Mouse (Mus musculus) limb, embryonic 11.5 days (tissue): Measurements from ENCODE around the gene Tmem145. TPM values are rescaled to one million over a fixed set of nuclear protein-coding genes. Genes with fewer than 3 reads are reported as not detected.
A peak's percentile ranks its signal among the peaks of the same experiment; 100 is the strongest.
"Not testable (repeated sequence)": the region's sequence is repeated elsewhere in the genome, so short reads cannot be mapped to it uniquely, and the experiment has no call there.

Experiments used
- ATAC-seq: fragments of 200-750 bp; cut with Nextera tagmentation; 2 replicates; pipeline ENCODE4 v1.8.0; 2017; ENCODE audit warnings: low read depth; ENCODE audit not compliant: insufficient number of reproducible peaks, low FRiP score, low TSS enrichment
- DNase-seq: peaks from one replicate; pipeline ENCODE4 v3.0.0-alpha.2; 2015; ENCODE audit warnings: low spot score
- H3K27ac ChIP-seq: fragments of 300-500 bp; sonication (generic); replicated peaks from 2 replicates; pipeline ENCODE4 v1.5.1; 2014; ENCODE audit warnings: low read depth, mild to moderate bottlenecking, low read length
- H3K27me3 ChIP-seq: fragments of 300-500 bp; sonication (generic); 2 replicates; pipeline ENCODE4 v1.6.1; 2014; ENCODE audit warnings: mild to moderate bottlenecking, low read length, mixed read lengths; ENCODE audit not compliant: control insufficient read depth, insufficient read depth
- H3K36me3 ChIP-seq: fragments of 300-500 bp; sonication (generic); 2 replicates; pipeline ENCODE4 v1.6.1; 2014; ENCODE audit warnings: mild to moderate bottlenecking, low read length, moderate library complexity, mixed read lengths; ENCODE audit not compliant: control insufficient read depth, insufficient read depth
- H3K4me1 ChIP-seq: fragments of 300-500 bp; sonication (generic); 2 replicates; pipeline ENCODE4 v1.6.1; 2014; ENCODE audit warnings: low read length, mixed read lengths; ENCODE audit not compliant: control insufficient read depth, insufficient read depth
- H3K4me2 ChIP-seq: fragments of 300-500 bp; sonication (generic); 2 replicates; pipeline ENCODE4 v1.6.1; 2014; ENCODE audit warnings: low read depth, mild to moderate bottlenecking, moderate library complexity; ENCODE audit not compliant: severe bottlenecking
- H3K4me3 ChIP-seq: fragments of 300-500 bp; sonication (generic); 2 replicates; pipeline ENCODE4 v1.5.1; 2014; ENCODE audit warnings: low read depth, low read length
- H3K9ac ChIP-seq: fragments of 300-500 bp; sonication (generic); 2 replicates; pipeline ENCODE4 v1.6.1; 2014; ENCODE audit warnings: mild to moderate bottlenecking, low read length
- H3K9me3 ChIP-seq: fragments of 300-500 bp; sonication (generic); 2 replicates; pipeline ENCODE4 v1.6.1; 2016; ENCODE audit warnings: low read length; ENCODE audit not compliant: control insufficient read depth
- WGBS: fragments of 180-500 bp; shearing (Covaris S2); extraction: QIAGEN DNeasy Blood & Tissue Kit; methylation state at CpG from one replicate; pipeline ENCODE4 v1.1.7; 2014; 5-methylcytosine and 5-hydroxymethylcytosine counted together
- polyA plus RNA-seq: library from polyadenylated mRNA; unstranded; fragments of >200 nt; fragmentation: Nextera tagmentation; extraction: Ambion mirVana; gene quantifications from 2 replicates; pipeline ENCODE4 v1.2.1, GENCODE M21; 2014

The Tmem145 gene
- polyA plus RNA-seq: 0.33 and 0.58 TPM in 2 replicates

DNA sequence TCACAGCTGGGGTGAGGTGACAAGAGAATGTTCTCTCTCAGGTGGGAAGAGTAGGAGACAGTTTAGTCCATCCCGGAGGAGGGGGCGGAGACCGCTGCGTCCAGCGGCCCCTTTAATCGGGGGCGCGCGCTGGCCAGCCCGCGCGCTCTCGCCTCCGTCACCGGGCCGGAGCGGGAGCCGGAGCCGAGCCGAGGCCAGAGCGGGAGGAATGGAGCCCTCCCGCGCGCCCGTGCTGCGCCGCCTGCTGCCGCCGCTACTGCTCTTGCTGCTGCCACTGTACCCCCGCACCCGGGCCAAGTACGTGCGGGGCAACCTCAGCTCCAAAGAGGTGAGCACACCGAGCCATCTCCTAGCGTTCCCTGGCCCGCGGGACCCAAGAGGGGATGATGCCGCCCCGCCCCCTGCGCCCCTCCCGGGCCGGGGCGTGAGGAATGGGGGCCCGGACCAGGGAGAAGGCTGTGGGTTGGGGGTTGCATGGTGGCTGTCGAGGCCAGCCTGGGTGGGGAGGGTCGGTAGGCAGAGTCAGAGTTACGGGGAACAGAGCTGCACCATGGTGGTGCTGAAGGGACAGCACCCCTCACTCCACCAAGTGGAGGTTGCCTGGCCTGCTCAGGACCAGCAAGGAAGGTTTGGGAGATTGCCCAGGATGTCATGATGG is at the start of gene Tmem145:
Gene Tmem145 (plus strand): TSS at position 151 of the 658 bp plus-strand sequence.
- WGBS: under 1% methylated on average over 45 of the region's 47 CpGs
- H3K27ac ChIP-seq: no peak within 1 kb of the TSS
- no peaks in the 10 kb centered on the region for H3K36me3 ChIP-seq
- no peaks in the 10 kb centered on the region for H3K9me3 ChIP-seq
- DNase-seq (peak; percentile 86), ATAC-seq (peak; percentile 78)
- peak within 1 kb of the TSS; percentile 27; the same call in 1 of the 2 replicates for H3K9ac ChIP-seq
- H3K4me1 ChIP-seq: peaks cover 8% of the 10 kb centered on the region; the same call in 1 of the 2 replicates
- H3K27me3 ChIP-seq: peaks cover 9% of the 10 kb centered on the region; the same call in 1 of the 2 replicates
- H3K4me2 ChIP-seq: peak within 1 kb of the TSS; percentile 93
- peak within 1 kb of the TSS; percentile 42 for H3K4me3 ChIP-seq

DNA sequence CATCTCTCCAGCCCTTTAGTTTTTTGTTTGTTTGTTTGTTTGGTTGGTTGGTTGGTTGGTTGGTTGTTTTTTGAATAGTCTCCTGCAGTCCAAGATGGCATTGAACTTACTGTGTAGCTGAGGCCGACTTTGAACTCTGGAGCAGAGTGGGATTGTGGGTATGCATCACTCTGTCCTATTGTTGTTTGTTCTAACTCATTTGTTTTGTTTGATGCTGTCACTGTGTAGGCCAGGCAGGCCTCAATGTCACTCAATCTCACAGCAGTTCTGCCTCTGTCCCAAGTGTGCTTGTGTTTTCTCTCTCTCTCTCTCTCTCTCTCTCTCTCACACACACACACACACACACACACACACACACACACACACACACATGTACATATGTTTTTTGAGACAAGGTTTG is 44.0 kb upstream of the Tmem145 start:
- Histone ChIP-seq H3K4me3 (no peak overlapping the region), H3K4me1 (peaks cover 4% of the 10 kb centered on the region), H3K36me3 (no peaks in the 10 kb centered on the region), H3K27ac (no peak overlapping the region), H3K27me3 (no peaks in the 10 kb centered on the region), H3K4me2 (no peak overlapping the region), H3K9ac (no peak overlapping the region), H3K9me3 (no peaks in the 10 kb centered on the region)
- ATAC-seq: no peak
- 91% methylated on average over 1 of the region's 1 CpGs for WGBS
- no peak for DNase-seq

DNA sequence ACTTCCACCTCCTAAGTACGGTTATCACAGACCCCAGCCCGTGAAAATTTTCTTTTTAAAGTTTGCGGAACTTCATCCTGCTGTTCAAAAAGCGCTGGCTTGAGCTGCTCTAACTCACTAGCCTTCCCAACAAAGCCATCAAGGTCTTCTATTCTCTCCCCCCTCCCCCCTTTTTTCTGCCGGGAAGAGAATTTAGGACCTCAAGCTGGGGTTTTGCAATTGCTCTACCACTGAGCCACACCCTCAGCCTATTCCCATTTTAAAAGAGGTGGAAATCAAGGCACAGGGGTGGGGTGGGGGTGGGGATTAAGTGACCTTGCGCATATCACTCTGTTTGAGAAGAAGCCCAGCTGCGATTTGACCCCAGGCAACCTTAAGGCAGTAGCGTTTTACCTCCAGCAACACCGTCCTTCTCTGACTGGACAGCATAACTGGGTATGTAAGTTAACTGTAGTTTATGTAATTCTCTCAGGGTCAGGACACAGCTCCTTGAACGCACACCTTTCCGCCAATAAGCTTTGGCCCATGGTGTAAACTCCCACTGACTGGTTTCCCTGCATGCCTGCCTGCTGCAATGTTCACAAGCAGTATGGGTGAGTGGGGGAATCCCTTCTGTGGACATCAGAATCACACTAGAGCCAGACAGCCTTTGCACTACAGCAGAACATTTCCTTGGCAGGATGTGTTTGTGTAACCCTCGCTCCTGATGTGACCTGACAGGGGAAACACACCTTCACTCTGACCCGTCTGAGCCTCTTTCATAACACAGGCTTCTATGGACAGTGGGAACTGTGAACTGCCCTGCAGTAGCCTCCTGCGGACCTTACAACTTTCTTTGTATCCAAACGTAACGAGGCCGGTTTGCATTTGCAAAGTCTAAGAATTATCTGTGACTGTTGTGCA is 41.7 kb upstream of the Tmem145 start:
- ATAC-seq (no peak), DNase-seq (no peak)
- Histone ChIP-seq H3K27me3 (no peaks in the 10 kb centered on the region), H3K36me3 (no peaks in the 10 kb centered on the region), H3K27ac (no peak overlapping the region), H3K9me3 (no peaks in the 10 kb centered on the region), H3K4me3 (no peak overlapping the region), H3K4me2 (no peak overlapping the region), H3K9ac (no peak overlapping the region), H3K4me1 (peaks cover 11% of the 10 kb centered on the region)
- whole genome bisulfite sequencing: 29% methylated on average over 17 of the region's 17 CpGs

DNA sequence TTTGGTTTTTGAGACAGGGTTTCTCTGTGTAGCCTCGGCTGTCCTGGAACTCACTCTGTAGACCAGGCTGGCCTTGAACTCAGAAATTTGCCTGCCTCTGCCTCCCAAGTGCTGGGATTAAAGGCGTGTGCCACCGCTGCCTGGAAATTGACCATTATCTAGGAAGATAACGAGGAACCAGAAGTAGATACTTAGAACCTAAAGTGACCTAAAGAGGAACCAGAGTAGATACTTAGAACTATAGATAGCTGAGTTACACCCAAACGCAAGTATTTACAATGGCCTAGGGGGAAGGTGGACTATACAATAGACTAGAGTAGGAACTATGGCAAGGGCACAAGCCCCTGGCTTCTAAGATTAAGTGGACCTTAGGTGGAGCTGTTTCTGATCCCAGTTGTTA is 40.2 kb upstream of the Tmem145 start:
- H3K36me3 ChIP-seq, H3K4me3 ChIP-seq, H3K27me3 ChIP-seq, H3K27ac ChIP-seq, ATAC-seq, DNase-seq, H3K4me2 ChIP-seq, H3K9me3 ChIP-seq, H3K9ac ChIP-seq: not testable (repeated sequence)
- 95% methylated on average over 5 of the region's 5 CpGs for WGBS
- H3K4me1 ChIP-seq: peaks cover 15% of the 10 kb centered on the region

GRCm38 (mm10) chr7:25266180-25266962 is 39.5 kb upstream of the Tmem145 start:
- Histone ChIP-seq H3K27me3 (no peaks in the 10 kb centered on the region), H3K4me2 (no peak overlapping the region), H3K36me3 (peaks cover 3% of the 10 kb centered on the region; the same call in 1 of the 2 replicates), H3K4me3 (peak overlapping the region; percentile 79; the same call in 1 of the 2 replicates), H3K4me1 (peaks cover 15% of the 10 kb centered on the region), H3K9me3 (no peaks in the 10 kb centered on the region), H3K27ac (no peak overlapping the region), H3K9ac (no peak overlapping the region)
- no peak for DNase-seq
- 90% methylated on average over 8 of the region's 8 CpGs for WGBS
- ATAC-seq: no peak

- Histone ChIP-seq H3K4me3 (peak within 1 kb of the TSS; percentile 79), H3K9me3 (no peaks in the 10 kb centered on the region), H3K4me2 (peak within 1 kb of the TSS; percentile 88), H3K27me3 (no peaks in the 10 kb centered on the region), H3K4me1 (peaks cover 15% of the 10 kb centered on the region), H3K9ac (peak within 1 kb of the TSS; percentile 74), H3K27ac (peak within 1 kb of the TSS; percentile 79), H3K36me3 (peaks cover 8% of the 10 kb centered on the region; the same call in 1 of the 2 replicates)
- DNase-seq (peak; percentile 99), ATAC-seq (peak; percentile 88)
- WGBS: under 1% methylated on average over 29 of the region's 29 CpGs
Observed at GRCm38 (mm10) chr7:25267301-25267750, 38.6 kb upstream of the Tmem145 start, which contains the start of gene Cic. TSS of gene Cic (plus strand) at chr7:25267704.

- under 1% methylated on average over 33 of the region's 33 CpGs for WGBS
- peak; percentile 97 for DNase-seq
- Histone ChIP-seq H3K4me3 (peak overlapping the region; percentile 79), H3K27ac (peak overlapping the region; percentile 79), H3K36me3 (peaks cover 12% of the 10 kb centered on the region), H3K9me3 (no peaks in the 10 kb centered on the region), H3K27me3 (no peaks in the 10 kb centered on the region), H3K4me2 (peak overlapping the region; percentile 88), H3K9ac (peak overlapping the region; percentile 74), H3K4me1 (peaks cover 15% of the 10 kb centered on the region)
- ATAC-seq: peak; percentile 95
Observed at GRCm38 (mm10) chr7:25267751-25268463, 38.0 kb upstream of the Tmem145 start.
